Mouse (Mus musculus) myocyte (in vitro differentiated cells): Measurements from ENCODE around the gene Lyrm1.

Experiments used
- MYOD1 ChIP-seq, 3 experiments: IDR thresholded peaks; one replicate each; pipeline ENCODE4 v1.6.1; 2011; ENCODE audit warnings: control low read depth in 2 of 3, low read depth in 2 of 3, mild to moderate bottlenecking in 2 of 3, moderate library complexity in 1 of 3; ENCODE audit not compliant: insufficient read length in 2 of 3, control insufficient read depth in 1 of 3
- TCF12 ChIP-seq: IDR thresholded peaks from one replicate; pipeline ENCODE4 v1.6.1; 2011; ENCODE audit warnings: mild to moderate bottlenecking, control low read depth; ENCODE audit not compliant: poor library complexity, insufficient read depth, severe bottlenecking
- USF1 ChIP-seq: IDR thresholded peaks from one replicate; pipeline ENCODE4 v1.6.1; 2011; ENCODE audit warnings: low read depth, mild to moderate bottlenecking, control low read depth, moderate library complexity

GRCm38 (mm10) chr7:119921054-119921453 lies 25.4 kb downstream of the Lyrm1 start:
- TF ChIP-seq USF1, result no peak
- TF ChIP-seq TCF12, result no peak
- no peak for TF ChIP-seq MYOD1 (IDR thresholded peaks at IDR 0.05; ENCODE audit: control insufficient read depth in 1 of 3, insufficient read length in 2 of 3, low read depth in 2 of 3)
